Mouse (Mus musculus) embryonic facial prominence, embryonic 15.5 days (tissue): ENCODE results near the gene Map3k5. TPM values are rescaled to one million over a fixed set of nuclear protein-coding genes. Genes with fewer than 3 reads are reported as not detected.

Experiments
- ATAC-seq: fragments of 200-750 bp; cut with Nextera tagmentation; 2 replicates; pipeline ENCODE4 v1.8.0; 2017; ENCODE audit warnings: low read depth, moderate TSS enrichment; ENCODE audit not compliant: insufficient number of reproducible peaks, low FRiP score, low TSS enrichment
- H3K27ac ChIP-seq: fragments of 300-500 bp; sonication (generic); replicated peaks from 2 replicates; pipeline ENCODE4 v1.5.1; 2015; ENCODE audit warnings: mild to moderate bottlenecking, inconsistent platforms
- H3K27me3 ChIP-seq: fragments of 300-500 bp; sonication (generic); 2 replicates; pipeline ENCODE4 v1.6.1; 2015; ENCODE audit warnings: inconsistent platforms
- H3K36me3 ChIP-seq: fragments of 300-500 bp; sonication (generic); 2 replicates; pipeline ENCODE4 v1.6.1; 2015; ENCODE audit warnings: mild to moderate bottlenecking, inconsistent platforms
- H3K4me1 ChIP-seq: fragments of 300-500 bp; sonication (generic); 2 replicates; pipeline ENCODE4 v1.6.1; 2015; ENCODE audit warnings: inconsistent platforms
- H3K4me2 ChIP-seq: fragments of 300-500 bp; sonication (generic); replicated peaks from 2 replicates; pipeline ENCODE4 v1.6.1; 2015; ENCODE audit warnings: mild to moderate bottlenecking, inconsistent platforms
- H3K4me3 ChIP-seq: fragments of 300-500 bp; sonication (generic); replicated peaks from 2 replicates; pipeline ENCODE4 v1.5.1; 2015; ENCODE audit warnings: mild to moderate bottlenecking, inconsistent platforms
- H3K9ac ChIP-seq: fragments of 300-500 bp; sonication (generic); 2 replicates; pipeline ENCODE4 v1.6.1; 2015; ENCODE audit warnings: inconsistent platforms
- H3K9me3 ChIP-seq: fragments of 300-500 bp; sonication (generic); replicated peaks from 2 replicates; pipeline ENCODE4 v1.6.1; 2016; ENCODE audit warnings: inconsistent platforms
- WGBS: fragments of 180-500 bp; shearing (Covaris S2); methylation state at CpG from one replicate; pipeline ENCODE4 v1.1.7; 2015; 5-methylcytosine and 5-hydroxymethylcytosine counted together
- polyA plus RNA-seq: library from polyadenylated mRNA; unstranded; fragments of >200 nt; fragmentation: Nextera tagmentation; extraction: Ambion mirVana; gene quantifications from 2 replicates; pipeline ENCODE4 v1.2.1, GENCODE M21; 2015

Gene Map3k5
- polyA plus RNA-seq, 1 experiment from 2014 or later = 2.1 TPM

- WGBS = 85% methylated on average over 5 of the region's 5 CpGs
- no peaks in the 10 kb centered on the region for H3K36me3 ChIP-seq
- ATAC-seq = no peak
Observed at GRCm38 (mm10) chr10:19947901-19948300, 13.6 kb downstream of the Map3k5 start.

GRCm38 (mm10) chr10:19948381-19948780 is 14.1 kb downstream of the Map3k5 start:
- Histone ChIP-seq H3K27ac (no peak overlapping the region), H3K9ac (no peak overlapping the region), H3K4me3 (no peak overlapping the region), H3K4me1 (no peaks in the 10 kb centered on the region), H3K9me3 (no peaks in the 10 kb centered on the region), H3K4me2 (no peak overlapping the region), H3K36me3 (no peaks in the 10 kb centered on the region), H3K27me3 (no peaks in the 10 kb centered on the region)
- no peak for ATAC-seq
- 92% methylated on average over 11 of the region's 11 CpGs for WGBS

More at GRCm38 (mm10) chr10:19947901-19948300, 13.6 kb downstream of the Map3k5 start:
- no peaks in the 10 kb centered on the region for H3K27me3 ChIP-seq
- no peak overlapping the region for H3K9ac ChIP-seq
- no peak overlapping the region for H3K4me2 ChIP-seq
- no peak overlapping the region for H3K27ac ChIP-seq
- H3K4me1 ChIP-seq = no peaks in the 10 kb centered on the region
- H3K9me3 ChIP-seq = no peaks in the 10 kb centered on the region
- no peak overlapping the region for H3K4me3 ChIP-seq

GRCm38 (mm10) chr10:19949106-19949505 is 14.8 kb downstream of the Map3k5 start:
- Histone ChIP-seq H3K36me3 (no peaks in the 10 kb centered on the region), H3K9me3 (no peaks in the 10 kb centered on the region), H3K27ac (no peak overlapping the region), H3K9ac (no peak overlapping the region), H3K4me1 (no peaks in the 10 kb centered on the region), H3K4me2 (no peak overlapping the region), H3K4me3 (no peak overlapping the region), H3K27me3 (no peaks in the 10 kb centered on the region)
- WGBS = 59% methylated on average over 4 of the region's 4 CpGs
- no peak for ATAC-seq

GRCm38 (mm10) chr10:19953032-19953761 is 18.9 kb downstream of the Map3k5 start:
- H3K4me1 ChIP-seq = no peaks in the 10 kb centered on the region
- no peak overlapping the region for H3K4me3 ChIP-seq
- no peaks in the 10 kb centered on the region for H3K36me3 ChIP-seq
- H3K27me3 ChIP-seq = no peaks in the 10 kb centered on the region
- H3K27ac ChIP-seq = no peak overlapping the region
- ATAC-seq = no peak
- no peaks in the 10 kb centered on the region for H3K9me3 ChIP-seq
- no peak overlapping the region for H3K9ac ChIP-seq
- no peak overlapping the region for H3K4me2 ChIP-seq
- WGBS = 74% methylated on average over 11 of the region's 11 CpGs

GRCm38 (mm10) chr10:19954572-19954971 is 20.3 kb downstream of the Map3k5 start:
- Histone ChIP-seq H3K4me1 (no peaks in the 10 kb centered on the region), H3K27me3 (no peaks in the 10 kb centered on the region), H3K4me3 (no peak overlapping the region), H3K9me3 (no peaks in the 10 kb centered on the region), H3K36me3 (no peaks in the 10 kb centered on the region), H3K27ac (no peak overlapping the region), H3K9ac (no peak overlapping the region), H3K4me2 (no peak overlapping the region)
- 72% methylated on average over 3 of the region's 3 CpGs for WGBS
- no peak for ATAC-seq

GRCm38 (mm10) chr10:19955817-19956216 is 21.5 kb downstream of the Map3k5 start:
- Histone ChIP-seq H3K9ac (no peak overlapping the region), H3K4me1 (no peaks in the 10 kb centered on the region), H3K9me3 (no peaks in the 10 kb centered on the region), H3K4me2 (no peak overlapping the region), H3K27ac (no peak overlapping the region), H3K4me3 (no peak overlapping the region), H3K36me3 (no peaks in the 10 kb centered on the region), H3K27me3 (no peaks in the 10 kb centered on the region)
- ATAC-seq = no peak
- WGBS = 85% methylated on average over 6 of the region's 6 CpGs

- H3K36me3 ChIP-seq = no peaks in the 10 kb centered on the region
- peak; percentile 45; the same call in 1 of the 2 replicates for ATAC-seq
- H3K9ac ChIP-seq = no peak overlapping the region
- H3K4me2 ChIP-seq = no peak overlapping the region
- no peak overlapping the region for H3K4me3 ChIP-seq
- no peak overlapping the region for H3K27ac ChIP-seq
- no peaks in the 10 kb centered on the region for H3K27me3 ChIP-seq
- H3K9me3 ChIP-seq = no peaks in the 10 kb centered on the region
- WGBS = 39% methylated on average over 6 of the region's 6 CpGs
- no peaks in the 10 kb centered on the region for H3K4me1 ChIP-seq
Observed at GRCm38 (mm10) chr10:19956745-19957144, 22.5 kb downstream of the Map3k5 start.

- Histone ChIP-seq H3K9ac (no peak overlapping the region), H3K4me3 (no peak overlapping the region), H3K9me3 (no peaks in the 10 kb centered on the region), H3K36me3 (no peaks in the 10 kb centered on the region), H3K27me3 (no peaks in the 10 kb centered on the region), H3K4me1 (peaks cover 19% of the 10 kb centered on the region), H3K27ac (no peak overlapping the region), H3K4me2 (no peak overlapping the region)
- ATAC-seq = no peak
- 59% methylated on average over 6 of the region's 6 CpGs for WGBS
Observed at GRCm38 (mm10) chr10:19960831-19961380, 26.6 kb downstream of the Map3k5 start.

GRCm38 (mm10) chr10:19962746-19963145 is 28.5 kb downstream of the Map3k5 start:
- H3K27ac ChIP-seq = no peak overlapping the region
- H3K4me2 ChIP-seq = no peak overlapping the region
- no peak for ATAC-seq
- H3K4me3 ChIP-seq = no peak overlapping the region
- no peak overlapping the region for H3K9ac ChIP-seq
- no peaks in the 10 kb centered on the region for H3K27me3 ChIP-seq
- peaks cover 19% of the 10 kb centered on the region for H3K4me1 ChIP-seq
- H3K36me3 ChIP-seq = no peaks in the 10 kb centered on the region
- no peaks in the 10 kb centered on the region for H3K9me3 ChIP-seq
- 31% methylated on average over 4 of the region's 4 CpGs for WGBS

- no peaks in the 10 kb centered on the region for H3K9me3 ChIP-seq
- H3K4me3 ChIP-seq = no peak overlapping the region
- no peak overlapping the region for H3K4me2 ChIP-seq
- H3K27me3 ChIP-seq = no peaks in the 10 kb centered on the region
- no peaks in the 10 kb centered on the region for H3K36me3 ChIP-seq
- no peak overlapping the region for H3K9ac ChIP-seq
- H3K27ac ChIP-seq = peak overlapping the region; percentile 55; the same call in 1 of the 2 replicates
- no peak for ATAC-seq
- 61% methylated on average over 1 of the region's 1 CpGs for WGBS
- H3K4me1 ChIP-seq = peaks cover 19% of the 10 kb centered on the region
Observed at GRCm38 (mm10) chr10:19963206-19963605, 28.9 kb downstream of the Map3k5 start.

GRCm38 (mm10) chr10:19964105-19964504 is 29.8 kb downstream of the Map3k5 start:
- Histone ChIP-seq H3K36me3 (no peaks in the 10 kb centered on the region), H3K4me3 (no peak overlapping the region), H3K4me1 (peaks cover 19% of the 10 kb centered on the region), H3K27ac (no peak overlapping the region; the same call in 1 of the 2 replicates), H3K9me3 (no peaks in the 10 kb centered on the region), H3K4me2 (no peak overlapping the region), H3K27me3 (no peaks in the 10 kb centered on the region), H3K9ac (no peak overlapping the region)
- WGBS = 57% methylated on average over 4 of the region's 4 CpGs
- no peak for ATAC-seq

- no peak overlapping the region for H3K27ac ChIP-seq
- ATAC-seq = no peak
- no peaks in the 10 kb centered on the region for H3K36me3 ChIP-seq
- no peak overlapping the region for H3K9ac ChIP-seq
- H3K27me3 ChIP-seq = no peaks in the 10 kb centered on the region
- WGBS = 67% methylated on average over 6 of the region's 6 CpGs
- H3K4me3 ChIP-seq = no peak overlapping the region
- H3K9me3 ChIP-seq = no peaks in the 10 kb centered on the region
- no peak overlapping the region for H3K4me2 ChIP-seq
- peaks cover 19% of the 10 kb centered on the region for H3K4me1 ChIP-seq
Observed at GRCm38 (mm10) chr10:19966597-19966996, 32.3 kb downstream of the Map3k5 start.
